Mouse (Mus musculus) heart, embryonic 13.5 days (tissue): ENCODE results near the gene Snx19. TPM values are rescaled to one million over a fixed set of nuclear protein-coding genes. Genes with fewer than 3 reads are reported as not detected.

Experiments used
- ATAC-seq: fragments of 200-750 bp; cut with Nextera tagmentation; 2 replicates; pipeline ENCODE4 v1.8.0; 2017; ENCODE audit warnings: moderate TSS enrichment; ENCODE audit not compliant: insufficient number of reproducible peaks, low FRiP score, low TSS enrichment; ENCODE audit errors: extremely low read depth
- H3K27ac ChIP-seq: fragments of 300-500 bp; sonication (generic); replicated peaks from 2 replicates; pipeline ENCODE4 v1.5.1; 2015; ENCODE audit warnings: moderate library complexity, mild to moderate bottlenecking, inconsistent platforms
- H3K27me3 ChIP-seq: fragments of 300-500 bp; sonication (generic); replicated peaks from 2 replicates; pipeline ENCODE4 v1.6.1; 2015; ENCODE audit warnings: mild to moderate bottlenecking, inconsistent platforms
- H3K36me3 ChIP-seq: fragments of 300-500 bp; sonication (generic); 2 replicates; pipeline ENCODE4 v1.6.1; 2015; ENCODE audit warnings: mild to moderate bottlenecking, inconsistent platforms
- H3K4me1 ChIP-seq: fragments of 300-500 bp; sonication (generic); 2 replicates; pipeline ENCODE4 v1.6.1; 2015; ENCODE audit warnings: inconsistent platforms
- H3K4me2 ChIP-seq: fragments of 300-500 bp; sonication (generic); 2 replicates; pipeline ENCODE4 v1.6.1; 2015; ENCODE audit warnings: inconsistent platforms, mild to moderate bottlenecking, moderate library complexity
- H3K4me3 ChIP-seq: fragments of 300-500 bp; sonication (generic); 2 replicates; pipeline ENCODE4 v1.5.1; 2015; ENCODE audit warnings: moderate library complexity, mild to moderate bottlenecking, inconsistent platforms
- H3K9ac ChIP-seq: fragments of 300-500 bp; sonication (generic); 2 replicates; pipeline ENCODE4 v1.6.1; 2015; ENCODE audit warnings: inconsistent platforms, mild to moderate bottlenecking, moderate library complexity
- H3K9me3 ChIP-seq: fragments of 300-500 bp; sonication (generic); 2 replicates; pipeline ENCODE4 v1.6.1; 2016; ENCODE audit warnings: inconsistent platforms
- WGBS: fragments of 180-500 bp; shearing (Covaris S2); methylation state at CpG from one replicate; pipeline ENCODE4 v1.1.7; 2015; ENCODE audit warnings: mixed read lengths; 5-methylcytosine and 5-hydroxymethylcytosine counted together
- polyA plus RNA-seq: library from polyadenylated mRNA; unstranded; fragments of >200 nt; fragmentation: Nextera tagmentation; extraction: Ambion mirVana; gene quantifications from 2 replicates; pipeline ENCODE4 v1.2.1, GENCODE M21; 2015

Gene Snx19
- 12.6 and 14.4 TPM in 2 replicates for polyA plus RNA-seq

DNA sequence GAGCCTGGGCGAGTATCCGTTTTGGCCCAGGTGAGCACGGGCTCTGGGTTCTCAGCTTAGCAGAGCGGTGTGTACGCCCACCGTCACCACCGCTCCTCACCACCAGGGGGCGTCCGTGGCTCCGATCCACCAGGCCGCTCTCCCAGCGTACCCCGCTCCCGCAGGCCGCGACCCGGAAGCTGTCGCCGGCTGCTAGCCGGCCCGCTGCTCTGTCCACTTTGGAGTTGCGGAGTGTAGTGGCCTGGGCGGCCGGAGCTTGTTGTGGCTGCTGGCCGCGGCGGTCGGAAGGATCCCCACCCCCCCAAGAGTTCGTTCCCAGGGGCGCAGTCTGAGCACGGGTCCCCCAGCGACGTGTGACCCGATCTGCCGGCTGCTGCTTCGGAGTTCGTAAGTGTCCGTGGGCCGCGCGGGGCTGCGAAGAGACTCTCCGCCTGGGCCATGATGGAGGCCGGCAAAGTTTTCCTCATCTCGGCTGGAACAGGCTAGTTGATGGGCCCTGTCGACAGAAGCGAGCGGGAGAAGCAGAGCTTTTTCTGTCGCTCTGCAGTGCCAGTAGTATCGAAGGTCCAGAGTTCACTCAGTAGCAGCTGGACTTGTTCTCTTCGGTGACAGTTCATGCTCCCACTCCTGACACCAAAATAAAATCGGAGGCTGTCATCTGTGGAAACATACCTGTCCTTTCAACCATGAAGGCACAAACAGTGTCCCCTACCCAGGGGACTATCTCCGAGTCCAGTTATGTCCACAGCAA is at the start of gene Snx19:
Snx19 (plus strand) TSS at position 227 of the 751 bp plus-strand sequence.
- WGBS, result 2% methylated on average over 53 of the region's 53 CpGs
- peak within 1 kb of the TSS; percentile 92 for H3K4me3 ChIP-seq
- peak; percentile 70 for ATAC-seq

DNA sequence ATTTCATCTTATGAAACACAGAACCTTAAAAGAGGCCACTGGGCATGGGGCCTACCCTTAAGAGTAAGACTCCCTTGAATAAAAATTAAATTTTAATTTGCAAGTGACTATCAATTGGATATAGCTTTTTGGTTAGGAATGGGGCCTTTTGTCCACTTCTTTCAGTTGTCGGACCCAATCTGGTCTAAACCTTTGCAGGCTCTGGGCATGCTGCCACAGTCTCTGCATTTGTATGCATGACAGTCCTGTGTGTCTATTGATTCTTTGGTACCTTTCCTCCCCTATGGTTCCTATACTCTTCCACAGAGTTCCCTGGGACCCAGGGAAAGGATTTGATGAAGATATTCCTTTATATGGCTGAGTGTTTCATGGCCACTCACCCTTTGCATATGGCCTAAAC is 26.1 kb upstream of the Snx19 start:
- Histone ChIP-seq H3K9me3 (no peaks in the 10 kb centered on the region), H3K4me1 (no peaks in the 10 kb centered on the region), H3K4me2 (no peak overlapping the region), H3K36me3 (no peaks in the 10 kb centered on the region), H3K27me3 (no peaks in the 10 kb centered on the region), H3K4me3 (no peak overlapping the region), H3K9ac (no peak overlapping the region), H3K27ac (no peak overlapping the region)
- no peak for ATAC-seq
- 89% methylated on average over 1 of the region's 1 CpGs for WGBS

More for the DNA sequence above, at the start of gene Snx19:
- H3K36me3 ChIP-seq, result peaks cover 16% of the 10 kb centered on the region
- H3K9ac ChIP-seq, result peak within 1 kb of the TSS; percentile 94
- peaks cover 2% of the 10 kb centered on the region; the same call in 1 of the 2 replicates for H3K27me3 ChIP-seq
- H3K27ac ChIP-seq, result peak within 1 kb of the TSS; percentile 62
- no peaks in the 10 kb centered on the region for H3K9me3 ChIP-seq
- H3K4me1 ChIP-seq, result peaks cover 40% of the 10 kb centered on the region
- H3K4me2 ChIP-seq, result peak within 1 kb of the TSS; percentile 91

DNA sequence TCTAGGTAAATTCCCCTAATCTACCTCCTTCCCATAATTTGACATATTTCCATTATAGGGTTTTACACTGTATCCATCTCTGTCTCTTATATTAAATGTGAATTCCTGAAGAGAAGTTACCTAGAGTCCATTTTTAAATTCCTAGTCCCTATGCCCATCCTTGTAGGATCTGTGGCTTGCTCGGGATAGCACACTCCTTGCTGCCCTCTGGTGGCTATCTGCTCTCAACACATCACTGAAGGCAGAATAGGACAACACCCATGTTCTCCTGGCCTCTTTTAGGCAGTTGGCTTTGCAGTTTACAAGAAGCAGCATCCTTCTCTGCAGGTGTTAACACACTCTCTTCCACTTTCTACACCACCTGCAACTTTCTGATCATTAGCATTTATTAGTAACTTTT is 4.0 kb upstream of the Snx19 start:
- H3K4me2 ChIP-seq, result no peak overlapping the region
- 9% methylated on average over 1 of the region's 1 CpGs for WGBS
- no peak overlapping the region for H3K4me3 ChIP-seq
- H3K36me3 ChIP-seq, result no peaks in the 10 kb centered on the region
- no peak overlapping the region for H3K9ac ChIP-seq
- H3K4me1 ChIP-seq, result peaks cover 9% of the 10 kb centered on the region
- no peak for ATAC-seq
- no peak overlapping the region for H3K27ac ChIP-seq
- H3K9me3 ChIP-seq, result no peaks in the 10 kb centered on the region
- peaks cover 6% of the 10 kb centered on the region; the same call in 1 of the 2 replicates for H3K27me3 ChIP-seq

DNA sequence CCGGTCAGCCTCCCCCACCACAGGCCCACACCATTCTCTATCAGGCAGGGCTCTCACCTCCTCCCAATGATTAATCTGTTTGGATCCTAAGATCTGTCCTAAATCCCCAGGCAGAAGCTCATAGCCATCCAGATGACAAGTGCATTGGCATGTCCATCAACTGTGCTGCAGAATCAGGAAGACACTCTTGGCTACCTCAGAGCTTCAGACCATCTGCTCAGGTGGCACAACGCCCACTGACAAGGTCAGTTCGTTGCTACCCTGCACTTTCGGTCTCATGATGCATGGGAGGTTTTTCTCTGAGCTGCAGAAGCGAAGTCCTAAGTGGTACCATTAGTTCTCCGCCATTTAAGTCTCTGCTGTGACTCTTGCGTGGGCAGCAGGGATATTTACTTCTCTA is 1.7 kb upstream of the Snx19 start:
- WGBS, result 86% methylated on average over 7 of the region's 7 CpGs
- Histone ChIP-seq H3K4me3 (no peak overlapping the region), H3K4me2 (no peak overlapping the region), H3K9me3 (no peaks in the 10 kb centered on the region), H3K9ac (no peak overlapping the region), H3K27me3 (peaks cover 6% of the 10 kb centered on the region; the same call in 1 of the 2 replicates), H3K27ac (no peak overlapping the region), H3K4me1 (peaks cover 31% of the 10 kb centered on the region), H3K36me3 (peaks cover 10% of the 10 kb centered on the region; the same call in 1 of the 2 replicates)
- ATAC-seq, result no peak

DNA sequence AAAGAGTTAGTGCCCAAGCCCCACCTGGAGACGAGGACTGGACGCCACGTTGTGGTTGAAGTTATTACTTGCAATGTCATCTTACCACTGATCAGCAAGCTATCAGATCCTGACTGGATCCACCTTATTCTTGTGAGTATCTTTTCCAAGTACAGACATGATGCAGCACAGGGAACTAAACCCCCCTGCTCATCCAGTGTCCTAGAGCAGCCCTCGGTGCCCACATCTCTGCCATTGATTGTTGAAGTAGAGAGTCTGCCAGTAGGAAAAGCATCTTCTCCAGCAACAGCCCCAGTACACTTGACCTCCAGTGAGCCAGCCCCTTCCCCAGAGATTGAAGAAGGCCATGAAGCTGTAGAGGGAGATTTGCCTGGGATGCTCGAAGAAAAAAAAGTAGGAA is 1.3 kb downstream of the Snx19 start:
- no peaks in the 10 kb centered on the region for H3K9me3 ChIP-seq
- peaks cover 40% of the 10 kb centered on the region for H3K4me1 ChIP-seq
- peak overlapping the region; percentile 92; the same call in 1 of the 2 replicates for H3K4me3 ChIP-seq
- peaks cover 28% of the 10 kb centered on the region for H3K36me3 ChIP-seq
- H3K4me2 ChIP-seq, result peak overlapping the region; percentile 91
- H3K27me3 ChIP-seq, result 0 out of 2 replicates have a peak, but pooled peaks cover 2% of the 10 kb centered on the region
- no peak overlapping the region for H3K9ac ChIP-seq
- no peak for ATAC-seq
- H3K27ac ChIP-seq, result no peak overlapping the region
- WGBS, result 85% methylated on average over 5 of the region's 5 CpGs

DNA sequence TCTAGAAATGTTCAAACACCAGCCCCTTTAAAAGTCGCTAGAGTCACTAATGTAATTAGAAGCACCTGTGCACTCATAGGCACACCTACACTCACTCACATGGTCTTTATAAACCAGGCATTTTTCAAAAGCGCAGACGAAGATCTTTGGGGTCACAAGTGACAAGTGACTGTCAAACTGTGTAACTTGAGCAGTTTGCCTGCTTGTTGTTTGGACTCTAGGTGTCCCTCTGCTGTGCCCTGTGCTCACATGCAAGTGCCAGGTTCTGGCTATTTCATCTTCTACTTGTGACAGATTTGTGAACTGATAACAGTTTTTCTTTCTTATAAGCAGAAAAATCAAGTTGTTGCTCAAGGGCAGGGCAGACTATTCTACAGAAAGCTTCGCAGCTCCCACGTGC is 3.5 kb downstream of the Snx19 start:
- Histone ChIP-seq H3K36me3 (peaks cover 48% of the 10 kb centered on the region), H3K4me3 (no peak overlapping the region), H3K9ac (0 out of 2 replicates have a peak overlapping the region, but pooled peaks have one; percentile 19), H3K27me3 (0 out of 2 replicates have a peak, but pooled peaks cover 1% of the 10 kb centered on the region), H3K4me1 (peaks cover 40% of the 10 kb centered on the region), H3K9me3 (no peaks in the 10 kb centered on the region), H3K27ac (no peak overlapping the region), H3K4me2 (peak overlapping the region; percentile 27; the same call in 1 of the 2 replicates)
- WGBS, result 86% methylated on average over 5 of the region's 5 CpGs
- no peak for ATAC-seq

DNA sequence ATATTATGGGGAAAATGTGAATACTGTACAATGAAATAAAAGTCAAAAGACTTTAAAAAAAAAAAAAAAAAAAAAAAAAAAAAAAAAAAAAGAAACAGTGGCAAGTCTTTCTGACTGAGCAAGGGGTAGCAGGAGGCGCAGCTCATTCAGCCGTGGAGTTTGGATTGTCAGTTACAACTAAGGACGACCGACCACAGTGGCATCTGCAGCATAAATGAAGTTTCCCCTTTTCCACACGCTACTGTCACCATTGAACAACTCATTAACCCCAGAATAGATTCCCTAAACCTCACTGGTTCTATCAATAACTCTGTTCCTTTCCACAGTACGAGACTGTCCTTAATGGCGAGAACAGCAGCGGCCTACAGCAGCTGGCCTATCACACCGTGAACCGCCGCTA is 5.0 kb downstream of the Snx19 start:
- H3K27ac ChIP-seq, result no peak overlapping the region
- 88% methylated on average over 11 of the region's 11 CpGs for WGBS
- peaks cover 63% of the 10 kb centered on the region for H3K36me3 ChIP-seq
- H3K4me3 ChIP-seq, result no peak overlapping the region
- no peaks in the 10 kb centered on the region for H3K9me3 ChIP-seq
- ATAC-seq, result no peak
- H3K4me1 ChIP-seq, result peaks cover 38% of the 10 kb centered on the region
- no peak overlapping the region for H3K4me2 ChIP-seq
- H3K9ac ChIP-seq, result no peak overlapping the region
- H3K27me3 ChIP-seq, result no peaks in the 10 kb centered on the region

DNA sequence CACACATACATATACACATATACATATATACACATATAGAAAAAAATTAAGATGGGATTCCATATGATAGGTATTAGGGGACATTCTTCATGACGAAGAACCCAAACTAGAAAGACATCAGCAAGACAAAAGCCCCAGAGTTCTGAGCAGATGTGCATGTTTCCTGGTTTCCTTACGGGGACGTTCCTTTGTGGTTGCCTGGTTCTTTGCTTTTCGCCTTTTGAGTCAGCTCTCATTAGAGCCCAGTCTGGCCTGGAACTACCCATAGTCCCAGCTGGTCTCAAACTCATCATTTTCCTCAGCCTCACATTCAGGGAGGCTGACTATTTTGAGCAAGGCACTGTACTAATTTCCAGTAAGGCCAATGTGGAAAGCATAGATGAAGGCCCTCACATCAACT is 7.0 kb downstream of the Snx19 start:
- ATAC-seq, result no peak
- Histone ChIP-seq H3K4me2 (no peak overlapping the region), H3K27ac (no peak overlapping the region), H3K27me3 (no peaks in the 10 kb centered on the region), H3K9me3 (no peaks in the 10 kb centered on the region), H3K36me3 (peaks cover 75% of the 10 kb centered on the region), H3K4me3 (no peak overlapping the region), H3K4me1 (peaks cover 22% of the 10 kb centered on the region), H3K9ac (no peak overlapping the region)
- 96% methylated on average over 4 of the region's 4 CpGs for WGBS

DNA sequence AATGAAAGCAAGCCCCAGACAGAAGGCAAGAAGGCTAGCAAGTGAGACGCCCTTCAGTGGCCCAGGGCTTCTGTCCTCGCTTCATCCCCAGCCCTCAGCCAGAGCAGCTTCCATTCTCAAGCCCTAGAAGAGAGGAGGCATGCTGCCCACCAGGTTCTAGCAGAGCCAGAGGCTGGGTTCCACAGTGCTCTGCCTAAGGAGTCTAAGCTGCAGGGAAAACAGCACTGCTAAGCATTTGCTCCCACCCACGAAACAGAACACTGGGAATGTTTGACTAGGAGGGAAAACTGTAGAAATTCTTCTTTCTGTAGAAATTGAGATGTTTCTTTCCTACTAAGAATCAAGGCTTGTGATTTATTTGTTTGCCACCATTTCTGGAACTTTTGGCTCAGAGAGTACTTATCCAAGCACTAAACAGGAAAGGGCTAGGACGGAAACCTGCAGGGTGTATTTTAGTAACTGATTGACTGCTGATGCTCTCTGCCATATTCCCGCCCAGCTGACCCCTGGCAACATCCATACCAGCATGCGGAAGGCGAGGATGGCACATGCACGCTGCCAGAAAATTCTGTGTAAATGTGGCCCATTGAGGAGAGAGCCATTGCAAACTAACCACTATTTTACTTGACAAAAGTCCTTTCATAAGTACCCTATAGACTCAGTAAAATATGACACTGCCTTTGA is 9.1 kb downstream of the Snx19 start:
- 84% methylated on average over 8 of the region's 8 CpGs for WGBS
- H3K36me3 ChIP-seq, result peaks cover 86% of the 10 kb centered on the region

DNA sequence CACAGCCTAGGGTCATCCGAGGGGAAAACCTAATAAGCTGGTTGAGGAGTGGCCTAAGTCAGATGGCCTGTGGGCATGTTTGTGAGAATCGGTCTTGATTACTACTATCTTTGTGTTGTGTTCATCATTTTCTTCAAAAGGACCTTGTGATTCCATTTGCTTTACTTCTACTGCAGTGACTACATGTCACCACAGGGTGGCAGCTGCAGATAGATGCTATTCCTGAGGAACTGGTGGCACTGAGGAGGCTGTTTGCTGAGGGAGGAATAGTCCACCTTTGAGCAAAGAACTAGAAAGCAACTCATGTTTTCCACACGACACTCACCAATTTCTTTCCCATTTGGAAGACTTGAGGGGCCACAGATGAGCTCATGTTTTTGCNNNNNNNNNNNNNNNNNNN is 11.6 kb downstream of the Snx19 start:
- H3K27ac ChIP-seq, result no peak overlapping the region
- H3K4me2 ChIP-seq, result no peak overlapping the region
- ATAC-seq, result no peak
- no peaks in the 10 kb centered on the region for H3K27me3 ChIP-seq
- no peaks in the 10 kb centered on the region for H3K4me1 ChIP-seq
- whole genome bisulfite sequencing, result 47% methylated on average over 3 of the region's 3 CpGs
- no peak overlapping the region for H3K9ac ChIP-seq
- peaks cover 94% of the 10 kb centered on the region for H3K36me3 ChIP-seq
- H3K9me3 ChIP-seq, result no peaks in the 10 kb centered on the region
- H3K4me3 ChIP-seq, result no peak overlapping the region

More for the DNA sequence above, 9.1 kb downstream of the Snx19 start:
- no peaks in the 10 kb centered on the region for H3K27me3 ChIP-seq
- no peak for ATAC-seq
- H3K4me2 ChIP-seq, result no peak overlapping the region
- no peaks in the 10 kb centered on the region for H3K9me3 ChIP-seq
- H3K9ac ChIP-seq, result no peak overlapping the region
- H3K4me3 ChIP-seq, result no peak overlapping the region
- peaks cover under 1% of the 10 kb centered on the region; the same call in 1 of the 2 replicates for H3K4me1 ChIP-seq
- H3K27ac ChIP-seq, result no peak overlapping the region

DNA sequence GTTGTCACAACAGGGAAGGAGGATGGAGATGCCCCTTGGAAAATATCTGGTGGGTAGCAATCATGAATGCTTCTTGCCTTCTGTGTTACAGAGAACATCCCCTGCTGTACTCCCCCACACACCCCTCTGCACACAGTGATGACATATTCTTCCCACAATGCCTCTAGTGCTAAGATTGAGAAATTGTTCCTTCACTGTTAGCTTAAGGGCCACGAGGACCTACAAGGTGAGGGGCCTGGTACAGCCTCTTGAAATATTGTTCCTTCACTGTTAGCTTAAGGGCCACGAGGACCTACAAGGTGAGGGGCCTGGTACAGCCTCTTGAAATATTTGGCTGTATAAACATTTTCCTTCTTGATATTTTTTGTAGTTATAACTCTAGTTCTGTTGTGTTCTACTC is 14.9 kb downstream of the Snx19 start:
- H3K27me3 ChIP-seq, result no peaks in the 10 kb centered on the region
- H3K36me3 ChIP-seq, result peaks cover 91% of the 10 kb centered on the region
- no peaks in the 10 kb centered on the region for H3K9me3 ChIP-seq
- ATAC-seq, result no peak
- no peak overlapping the region for H3K4me2 ChIP-seq
- H3K4me3 ChIP-seq, result no peak overlapping the region
- 76% methylated on average over 2 of the region's 2 CpGs for WGBS
- no peak overlapping the region for H3K27ac ChIP-seq
- peaks cover 15% of the 10 kb centered on the region for H3K4me1 ChIP-seq
- H3K9ac ChIP-seq, result no peak overlapping the region
